Mouse (Mus musculus): Measurements from ENCODE around the gene Sdhb. TPM values are rescaled to one million over a fixed set of nuclear protein-coding genes. Genes with fewer than 3 reads are reported as not detected.

The Sdhb gene
- polyA plus RNA-seq, 1 experiment from 2014 or later, result 429 TPM

GRCm38 (mm10) chr4:140986711-140987395 is 25.9 kb downstream of the Sdhb start, which contains the start of gene Atp13a2:
Atp13a2 (plus strand) TSS chr4:140986873.
- peak within 1 kb of the TSS; percentile 87 for H3K27ac ChIP-seq (replicated peaks)
- under 1% methylated on average over 58 of the region's 58 CpGs for WGBS
- DNase-seq (ENCODE audit: low spot score), result peak; percentile 87
- peak within 1 kb of the TSS; percentile 74 for H3K4me3 ChIP-seq
- H3K4me1 ChIP-seq, result peaks cover 63% of the 10 kb centered on the region
- H3K9me3 ChIP-seq (replicated peaks), result no peaks in the 10 kb centered on the region
- H3K27me3 ChIP-seq (ENCODE audit: low read depth, poor library complexity, severe bottlenecking), result no peaks in the 10 kb centered on the region
- H3K36me3 ChIP-seq, result peaks cover 14% of the 10 kb centered on the region; the same call in 1 of the 2 replicates

DNA sequence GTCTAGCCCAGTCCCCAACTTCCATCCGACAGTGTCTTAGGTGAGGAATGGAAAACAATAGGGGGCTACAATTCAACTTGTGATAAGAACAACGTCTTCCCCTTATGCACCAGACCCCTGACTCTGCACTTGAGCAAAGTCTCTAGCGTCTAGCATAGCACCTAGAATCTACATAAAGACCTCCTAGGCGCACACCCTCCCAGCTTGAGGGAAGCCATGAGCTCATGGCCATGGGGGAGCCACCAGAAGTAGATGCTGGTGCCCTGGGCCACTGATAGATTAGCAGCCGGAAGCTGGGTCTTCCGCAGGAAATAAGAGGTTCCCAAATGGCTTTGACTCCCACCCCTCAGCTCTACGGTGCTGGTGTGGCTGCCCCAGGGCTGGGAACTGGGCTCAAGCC is 26.5 kb downstream of the Sdhb start:
- WGBS, result 38% methylated on average over 7 of the region's 7 CpGs
- DNase-seq (ENCODE audit: low spot score), result no peak
- no peaks in the 10 kb centered on the region for H3K9me3 ChIP-seq (replicated peaks)
- peak overlapping the region; percentile 87 for H3K27ac ChIP-seq (replicated peaks)
- H3K4me3 ChIP-seq, result peak overlapping the region; percentile 74
- peaks cover 64% of the 10 kb centered on the region for H3K4me1 ChIP-seq
- H3K36me3 ChIP-seq, result peaks cover 21% of the 10 kb centered on the region
- H3K27me3 ChIP-seq (ENCODE audit: low read depth, poor library complexity, severe bottlenecking), result no peaks in the 10 kb centered on the region

GRCm38 (mm10) chr4:140988706-140989290 is 27.8 kb downstream of the Sdhb start:
- Histone ChIP-seq H3K27ac (replicated peaks) (no peak overlapping the region), H3K36me3 (peaks cover 31% of the 10 kb centered on the region), H3K4me3 (no peak overlapping the region), H3K9me3 (replicated peaks) (no peaks in the 10 kb centered on the region), H3K4me1 (peaks cover 56% of the 10 kb centered on the region), H3K27me3 (ENCODE audit: low read depth, poor library complexity, severe bottlenecking) (no peaks in the 10 kb centered on the region)
- DNase-seq (ENCODE audit: low spot score), result no peak
- WGBS, result 75% methylated on average over 7 of the region's 7 CpGs

- Histone ChIP-seq H3K27me3 (ENCODE audit: low read depth, poor library complexity, severe bottlenecking) (no peaks in the 10 kb centered on the region), H3K4me1 (peaks cover 56% of the 10 kb centered on the region), H3K9me3 (replicated peaks) (no peaks in the 10 kb centered on the region), H3K4me3 (no peak overlapping the region), H3K36me3 (peaks cover 38% of the 10 kb centered on the region), H3K27ac (replicated peaks) (no peak overlapping the region)
- WGBS, result 94% methylated on average over 14 of the region's 14 CpGs
- DNase-seq (ENCODE audit: low spot score), result no peak
Measured at GRCm38 (mm10) chr4:140989447-140989846, 28.4 kb downstream of the Sdhb start.

GRCm38 (mm10) chr4:140992215-140992614 is 31.2 kb downstream of the Sdhb start:
- no peak for DNase-seq (ENCODE audit: low spot score)
- H3K36me3 ChIP-seq, result peaks cover 66% of the 10 kb centered on the region
- no peak overlapping the region for H3K27ac ChIP-seq (replicated peaks)
- WGBS, result 88% methylated on average over 20 of the region's 20 CpGs
- no peak overlapping the region for H3K4me3 ChIP-seq
- peaks cover 42% of the 10 kb centered on the region for H3K4me1 ChIP-seq
- H3K27me3 ChIP-seq (ENCODE audit: low read depth, poor library complexity, severe bottlenecking), result no peaks in the 10 kb centered on the region
- no peaks in the 10 kb centered on the region for H3K9me3 ChIP-seq (replicated peaks)

DNA sequence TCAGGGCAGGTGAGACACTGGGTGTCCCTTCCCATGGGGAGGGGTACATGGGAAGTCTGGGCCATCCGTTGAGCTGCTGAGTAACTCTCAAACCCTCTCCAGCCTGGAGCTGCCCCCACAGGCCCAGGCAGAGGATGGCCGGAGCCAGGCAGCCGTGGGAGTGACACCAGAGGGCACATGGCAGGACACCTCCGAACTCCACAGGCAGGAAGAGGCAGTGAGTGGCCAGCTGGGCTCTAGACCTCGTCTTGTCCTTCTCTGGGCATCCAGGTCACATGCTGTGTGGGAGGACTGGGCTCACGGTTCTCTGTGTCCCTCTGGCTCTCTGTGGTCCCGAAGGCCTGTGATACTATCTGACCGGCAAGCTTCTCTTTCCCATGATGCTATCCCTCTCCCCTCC is 32.8 kb downstream of the Sdhb start:
- 91% methylated on average over 8 of the region's 8 CpGs for WGBS
- Histone ChIP-seq H3K27me3 (ENCODE audit: low read depth, poor library complexity, severe bottlenecking) (no peaks in the 10 kb centered on the region), H3K9me3 (replicated peaks) (no peaks in the 10 kb centered on the region), H3K4me3 (no peak overlapping the region), H3K4me1 (peaks cover 25% of the 10 kb centered on the region), H3K36me3 (peaks cover 80% of the 10 kb centered on the region), H3K27ac (replicated peaks) (no peak overlapping the region; the same call in 1 of the 2 replicates)
- DNase-seq (ENCODE audit: low spot score), result no peak

DNA sequence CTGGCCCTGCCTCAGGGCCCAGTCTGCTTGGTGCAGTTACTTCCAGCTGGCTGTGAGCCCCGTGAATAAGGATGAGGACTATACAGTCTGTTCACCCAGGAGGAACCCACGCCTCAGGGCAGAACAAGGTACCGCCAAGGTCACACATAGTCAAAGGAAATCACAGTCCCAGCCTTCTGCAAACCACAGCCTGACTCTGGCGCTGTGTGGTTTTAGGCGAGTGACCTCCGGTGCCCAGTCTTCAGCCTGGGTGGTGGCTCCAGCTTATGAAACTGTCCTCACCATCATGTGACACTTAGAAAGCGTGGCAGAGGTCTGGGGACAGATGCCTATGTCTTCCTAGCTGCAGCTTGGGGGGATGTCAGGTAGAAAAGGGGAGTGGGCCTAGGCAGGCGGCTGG is 34.8 kb downstream of the Sdhb start:
- peaks cover 92% of the 10 kb centered on the region for H3K36me3 ChIP-seq
- no peaks in the 10 kb centered on the region for H3K9me3 ChIP-seq (replicated peaks)
- H3K4me1 ChIP-seq, result 0 out of 2 replicates have a peak, but pooled peaks cover 7% of the 10 kb centered on the region
- H3K27me3 ChIP-seq (ENCODE audit: low read depth, poor library complexity, severe bottlenecking), result no peaks in the 10 kb centered on the region
- no peak overlapping the region for H3K27ac ChIP-seq (replicated peaks)
- no peak for DNase-seq (ENCODE audit: low spot score)
- 91% methylated on average over 8 of the region's 8 CpGs for WGBS
- H3K4me3 ChIP-seq, result no peak overlapping the region

GRCm38 (mm10) chr4:140996812-140997211 is 35.8 kb downstream of the Sdhb start:
- DNase-seq (ENCODE audit: low spot score), result no peak
- H3K27ac ChIP-seq (replicated peaks), result no peak overlapping the region
- 96% methylated on average over 9 of the region's 9 CpGs for WGBS
- H3K4me3 ChIP-seq, result no peak overlapping the region
- no peaks in the 10 kb centered on the region for H3K27me3 ChIP-seq (ENCODE audit: low read depth, poor library complexity, severe bottlenecking)
- peaks cover 96% of the 10 kb centered on the region for H3K36me3 ChIP-seq
- no peaks in the 10 kb centered on the region for H3K9me3 ChIP-seq (replicated peaks)
- peaks cover 6% of the 10 kb centered on the region for H3K4me1 ChIP-seq

GRCm38 (mm10) chr4:141005983-141006382 is 45.0 kb downstream of the Sdhb start:
- WGBS, result 86% methylated on average over 13 of the region's 13 CpGs
- no peak for DNase-seq (ENCODE audit: low spot score)
- H3K36me3 ChIP-seq, result peaks cover 72% of the 10 kb centered on the region

DNA sequence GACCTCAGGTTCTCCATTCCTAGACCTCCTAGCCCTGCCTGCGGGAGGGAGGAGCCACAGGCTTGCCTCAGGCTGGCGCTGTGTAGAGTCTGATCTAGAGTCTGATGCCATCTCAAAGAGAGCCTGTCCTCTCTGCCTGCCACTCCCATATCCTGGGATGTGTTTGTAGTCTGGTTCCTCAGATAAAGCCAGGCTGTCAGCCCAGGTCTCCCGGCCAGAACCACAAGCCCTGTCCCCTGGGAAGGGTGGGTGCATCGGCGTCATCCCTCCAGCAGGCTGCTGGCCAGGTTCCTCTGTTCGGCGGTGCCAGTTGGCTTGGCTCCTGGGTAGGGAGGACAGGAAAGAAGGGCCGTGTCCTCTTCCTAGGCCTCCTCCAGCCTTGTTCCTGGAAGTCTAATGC is 47.0 kb downstream of the Sdhb start:
- H3K4me1 ChIP-seq, result peaks cover 38% of the 10 kb centered on the region
- 96% methylated on average over 8 of the region's 8 CpGs for WGBS
- no peak for DNase-seq (ENCODE audit: low spot score)
- peaks cover 4% of the 10 kb centered on the region; the same call in 1 of the 2 replicates for H3K9me3 ChIP-seq (replicated peaks)
- no peak overlapping the region for H3K4me3 ChIP-seq
- H3K36me3 ChIP-seq, result peaks cover 59% of the 10 kb centered on the region
- H3K27me3 ChIP-seq (ENCODE audit: low read depth, poor library complexity, severe bottlenecking), result no peaks in the 10 kb centered on the region
- H3K27ac ChIP-seq (replicated peaks), result 0 out of 2 replicates have a peak overlapping the region, but pooled peaks have one; percentile 9

More at GRCm38 (mm10) chr4:141005983-141006382, 45.0 kb downstream of the Sdhb start:
- Histone ChIP-seq H3K4me1 (peaks cover 34% of the 10 kb centered on the region), H3K27me3 (ENCODE audit: low read depth, poor library complexity, severe bottlenecking) (no peaks in the 10 kb centered on the region), H3K4me3 (no peak overlapping the region), H3K27ac (replicated peaks) (no peak overlapping the region), H3K9me3 (replicated peaks) (peaks cover 4% of the 10 kb centered on the region; the same call in 1 of the 2 replicates)

- no peak for DNase-seq (ENCODE audit: low spot score)
- peaks cover 35% of the 10 kb centered on the region for H3K4me1 ChIP-seq
- H3K27ac ChIP-seq (replicated peaks), result peak within 1 kb of the TSS; percentile 93
- no peaks in the 10 kb centered on the region for H3K27me3 ChIP-seq (ENCODE audit: low read depth, poor library complexity, severe bottlenecking)
- peaks cover 59% of the 10 kb centered on the region for H3K36me3 ChIP-seq
- peaks cover 4% of the 10 kb centered on the region; the same call in 1 of the 2 replicates for H3K9me3 ChIP-seq (replicated peaks)
- WGBS, result 18% methylated on average over 7 of the region's 7 CpGs
- H3K4me3 ChIP-seq, result peak within 1 kb of the TSS; percentile 70
Measured at GRCm38 (mm10) chr4:141010118-141010517, 49.1 kb downstream of the Sdhb start, which contains the start of gene Mfap2. Mfap2 (plus strand) TSS chr4:141010418.

- H3K27me3 ChIP-seq (ENCODE audit: low read depth, poor library complexity, severe bottlenecking), result no peaks in the 10 kb centered on the region
- peaks cover 59% of the 10 kb centered on the region for H3K36me3 ChIP-seq
Measured at GRCm38 (mm10) chr4:141010526-141010925, 49.5 kb downstream of the Sdhb start.

GRCm38 (mm10) chr4:141010941-141011429 is 50.0 kb downstream of the Sdhb start:
- peak; percentile 64 for DNase-seq (ENCODE audit: low spot score)
- H3K27ac ChIP-seq (replicated peaks), result peak overlapping the region; percentile 93
- peaks cover 35% of the 10 kb centered on the region for H3K4me1 ChIP-seq
- WGBS, result 0% methylated on average over 17 of the region's 17 CpGs
- peak overlapping the region; percentile 70 for H3K4me3 ChIP-seq
- H3K27me3 ChIP-seq (ENCODE audit: low read depth, poor library complexity, severe bottlenecking), result no peaks in the 10 kb centered on the region
- peaks cover 59% of the 10 kb centered on the region for H3K36me3 ChIP-seq
- peaks cover 4% of the 10 kb centered on the region; the same call in 1 of the 2 replicates for H3K9me3 ChIP-seq (replicated peaks)

More at GRCm38 (mm10) chr4:141010526-141010925, 49.5 kb downstream of the Sdhb start:
- Histone ChIP-seq H3K4me3 (peak overlapping the region; percentile 70), H3K4me1 (peaks cover 35% of the 10 kb centered on the region), H3K9me3 (replicated peaks) (peaks cover 4% of the 10 kb centered on the region; the same call in 1 of the 2 replicates), H3K27ac (replicated peaks) (peak overlapping the region; percentile 93)
- WGBS, result under 1% methylated on average over 26 of the region's 26 CpGs
- peak; percentile 82 for DNase-seq (ENCODE audit: low spot score)

All from midbrain, embryonic 10.5 days (tissue).